Mouse (Mus musculus) midbrain, postnatal 0 days (tissue): ENCODE results near the gene Nup188. TPM values are rescaled to one million over a fixed set of nuclear protein-coding genes. Genes with fewer than 3 reads are reported as not detected.

Source experiments
- ATAC-seq: fragments of 200-750 bp; cut with Nextera tagmentation; 2 replicates; pipeline ENCODE4 v1.8.0; 2017; ENCODE audit warnings: moderate number of reproducible peaks, mild to moderate bottlenecking, moderate TSS enrichment, moderate library complexity; ENCODE audit not compliant: low FRiP score
- DNase-seq: peaks from one replicate; pipeline ENCODE4 v3.0.0-alpha.2; 2015; ENCODE audit warnings: low spot score
- H3K27ac ChIP-seq: fragments of 300-500 bp; sonication (generic); 2 replicates; pipeline ENCODE4 v1.5.1; 2014; ENCODE audit warnings: low read depth, mild to moderate bottlenecking, low read length, mixed read lengths
- H3K27me3 ChIP-seq: fragments of 300-500 bp; sonication (generic); 2 replicates; pipeline ENCODE4 v1.6.1; 2014; ENCODE audit warnings: low read length, control low read depth, mixed read lengths; ENCODE audit not compliant: insufficient read depth
- H3K36me3 ChIP-seq: fragments of 300-500 bp; sonication (generic); 2 replicates; pipeline ENCODE4 v1.6.1; 2014; ENCODE audit warnings: low read length, control low read depth, mixed read lengths; ENCODE audit not compliant: insufficient read depth
- H3K4me1 ChIP-seq: fragments of 300-500 bp; sonication (generic); 2 replicates; pipeline ENCODE4 v1.6.1; 2014; ENCODE audit warnings: mild to moderate bottlenecking, control low read depth, antibody characterized with exemption, low read length, mixed read lengths; ENCODE audit not compliant: insufficient read depth
- H3K4me2 ChIP-seq: fragments of 300-500 bp; sonication (generic); 2 replicates; pipeline ENCODE4 v1.6.1; 2014; ENCODE audit warnings: low read depth, mild to moderate bottlenecking, low read length, mixed read lengths; ENCODE audit not compliant: poor library complexity, severe bottlenecking
- H3K4me3 ChIP-seq: fragments of 300-500 bp; sonication (generic); 2 replicates; pipeline ENCODE4 v1.5.1; 2014; ENCODE audit warnings: low read depth, mild to moderate bottlenecking, low read length, moderate library complexity
- H3K9ac ChIP-seq: fragments of 300-500 bp; sonication (generic); replicated peaks from 2 replicates; pipeline ENCODE4 v1.6.1; 2014; ENCODE audit warnings: mild to moderate bottlenecking, low read length, moderate library complexity, mixed read lengths; ENCODE audit not compliant: poor library complexity, severe bottlenecking
- H3K9me3 ChIP-seq: fragments of 300-500 bp; sonication (generic); 2 replicates; pipeline ENCODE4 v1.6.1; 2016; ENCODE audit warnings: low read length, control low read depth
- CTCF ChIP-seq: IDR thresholded peaks from 2 replicates; pipeline ENCODE4 v1.5.1; 2016; ENCODE audit warnings: antibody characterized with exemption, mild to moderate bottlenecking
- WGBS: fragments of 180-500 bp; shearing (Covaris S2); extraction: QIAGEN DNeasy Blood & Tissue Kit; methylation state at CpG from one replicate; pipeline ENCODE4 v1.1.7; 2014; 5-methylcytosine and 5-hydroxymethylcytosine counted together
- polyA plus RNA-seq: library from polyadenylated mRNA; unstranded; fragments of >200 nt; fragmentation: Nextera tagmentation; extraction: Ambion mirVana; gene quantifications from 2 replicates; pipeline ENCODE4 v1.2.1, GENCODE M21; 2015
- total RNA-seq: library from RNA; depleted of rRNA; stranded (reverse); fragments of >200 nt; gene quantifications from 2 replicates; pipeline ENCODE4 v1.2.3, GENCODE M21; 2014

The Nup188 gene
- total and polyA plus RNA-seq, 2 experiments from 2014 or later = 12.2 to 29.5 TPM

DNA sequence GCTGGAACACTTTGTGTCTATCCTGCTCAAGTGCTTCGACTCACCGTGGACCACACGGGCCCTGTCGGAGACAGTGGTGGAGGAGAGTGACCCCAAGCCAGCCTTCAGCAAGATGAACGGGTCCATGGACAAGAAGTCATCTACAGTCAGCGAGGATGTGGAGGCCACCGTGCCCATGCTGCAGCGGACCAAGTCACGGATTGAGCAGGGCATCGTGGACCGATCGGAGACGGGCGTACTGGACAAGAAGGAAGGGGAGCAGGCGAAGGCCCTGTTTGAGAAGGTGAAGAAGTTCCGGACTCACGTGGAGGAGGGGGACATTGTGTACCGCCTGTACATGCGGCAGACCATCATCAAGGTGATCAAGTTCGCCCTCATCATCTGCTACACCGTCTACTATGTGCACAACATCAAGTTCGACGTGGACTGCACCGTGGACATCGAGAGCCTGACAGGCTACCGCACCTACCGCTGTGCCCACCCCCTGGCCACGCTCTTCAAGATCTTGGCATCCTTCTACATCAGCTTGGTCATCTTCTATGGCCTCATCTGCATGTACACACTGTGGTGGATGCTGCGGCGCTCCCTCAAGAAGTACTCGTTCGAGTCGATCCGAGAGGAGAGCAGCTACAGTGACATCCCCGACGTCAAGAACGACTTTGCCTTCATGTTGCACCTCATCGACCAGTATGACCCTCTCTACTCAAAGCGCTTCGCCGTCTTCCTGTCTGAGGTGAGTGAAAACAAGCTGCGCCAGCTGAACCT, 30.4 kb upstream of the Nup188 start:
- no peak overlapping the region for H3K27ac ChIP-seq
- 97% methylated on average over 38 of the region's 42 CpGs for WGBS
- ATAC-seq (no peak), DNase-seq (no peak)
- no peaks in the 10 kb centered on the region for H3K9me3 ChIP-seq
- H3K36me3 ChIP-seq = peaks cover 61% of the 10 kb centered on the region
- no peak for TF ChIP-seq CTCF
- H3K4me1 ChIP-seq = no peaks in the 10 kb centered on the region
- H3K27me3 ChIP-seq = no peaks in the 10 kb centered on the region
- H3K4me3 ChIP-seq = no peak overlapping the region
- H3K9ac ChIP-seq = no peak overlapping the region
- no peak overlapping the region for H3K4me2 ChIP-seq

DNA sequence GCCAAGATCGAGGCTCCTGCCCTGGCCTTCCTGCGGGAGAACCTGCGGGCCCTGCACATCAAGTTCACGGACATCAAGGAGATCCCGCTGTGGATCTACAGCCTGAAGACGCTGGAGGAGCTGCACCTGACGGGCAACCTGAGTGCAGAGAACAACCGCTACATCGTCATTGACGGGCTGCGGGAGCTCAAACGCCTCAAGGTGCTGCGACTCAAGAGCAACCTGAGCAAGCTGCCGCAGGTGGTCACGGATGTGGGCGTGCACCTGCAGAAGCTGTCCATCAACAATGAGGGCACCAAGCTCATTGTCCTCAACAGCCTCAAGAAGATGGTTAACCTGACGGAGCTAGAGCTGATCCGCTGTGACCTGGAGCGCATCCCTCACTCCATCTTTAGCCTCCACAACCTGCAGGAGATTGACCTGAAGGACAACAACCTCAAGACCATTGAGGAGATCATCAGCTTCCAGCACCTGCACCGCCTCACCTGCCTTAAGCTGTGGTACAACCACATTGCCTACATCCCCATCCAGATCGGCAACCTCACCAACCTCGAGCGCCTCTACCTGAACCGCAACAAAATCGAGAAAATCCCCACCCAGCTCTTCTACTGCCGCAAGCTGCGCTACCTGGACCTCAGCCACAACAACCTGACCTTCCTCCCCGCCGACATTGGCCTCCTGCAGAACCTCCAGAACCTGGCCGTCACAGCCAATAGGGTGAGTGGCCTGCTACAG, 29.4 kb upstream of the Nup188 start:
- Histone ChIP-seq H3K27me3 (no peaks in the 10 kb centered on the region), H3K4me3 (no peak overlapping the region), H3K36me3 (peaks cover 61% of the 10 kb centered on the region), H3K9me3 (no peaks in the 10 kb centered on the region), H3K4me1 (no peaks in the 10 kb centered on the region), H3K9ac (no peak overlapping the region), H3K4me2 (no peak overlapping the region), H3K27ac (no peak overlapping the region)
- WGBS = 98% methylated on average over 30 of the region's 30 CpGs
- DNase-seq = no peak
- ATAC-seq = no peak
- TF ChIP-seq CTCF = no peak

- ATAC-seq = no peak
- Histone ChIP-seq H3K4me2 (no peak overlapping the region), H3K36me3 (peaks cover 60% of the 10 kb centered on the region), H3K27ac (no peak overlapping the region), H3K4me1 (no peaks in the 10 kb centered on the region), H3K27me3 (no peaks in the 10 kb centered on the region), H3K4me3 (no peak overlapping the region), H3K9me3 (no peaks in the 10 kb centered on the region), H3K9ac (no peak overlapping the region)
- TF ChIP-seq CTCF = no peak
- no peak for DNase-seq
- WGBS = 90% methylated on average over 7 of the region's 7 CpGs
These were observed 28.3 kb upstream of the Nup188 start for GRCm38 (mm10) chr2:30257699-30258460.

DNA sequence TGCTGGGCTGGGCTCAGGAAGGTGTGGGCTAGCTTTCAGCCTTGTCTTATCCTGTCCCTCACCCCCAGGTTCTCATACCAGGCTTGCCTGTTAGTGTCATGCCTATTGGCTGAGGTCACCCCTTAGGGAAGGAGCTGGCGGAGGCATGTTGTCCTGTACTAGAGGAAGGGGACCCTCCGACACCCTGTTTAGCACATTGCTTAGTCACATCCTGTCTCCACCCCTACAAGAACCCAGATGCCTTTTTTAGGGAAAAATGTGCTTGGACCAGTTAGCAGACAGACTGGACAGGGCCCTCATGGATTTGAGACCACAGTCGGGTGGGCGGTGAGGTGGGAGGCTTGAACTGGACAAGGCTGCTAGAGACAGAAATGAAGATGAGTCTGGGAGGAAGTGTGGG, 27.6 kb upstream of the Nup188 start:
- H3K27me3 ChIP-seq = no peaks in the 10 kb centered on the region
- H3K27ac ChIP-seq = no peak overlapping the region
- no peak overlapping the region for H3K4me2 ChIP-seq
- no peaks in the 10 kb centered on the region for H3K4me1 ChIP-seq
- ATAC-seq (no peak), DNase-seq (no peak)
- 97% methylated on average over 4 of the region's 4 CpGs for WGBS
- no peak overlapping the region for H3K4me3 ChIP-seq
- H3K9ac ChIP-seq = no peak overlapping the region
- no peak for TF ChIP-seq CTCF
- no peaks in the 10 kb centered on the region for H3K9me3 ChIP-seq
- H3K36me3 ChIP-seq = peaks cover 64% of the 10 kb centered on the region

- Histone ChIP-seq H3K4me2 (no peak overlapping the region), H3K36me3 (peaks cover 72% of the 10 kb centered on the region), H3K4me3 (no peak overlapping the region), H3K27me3 (no peaks in the 10 kb centered on the region), H3K27ac (no peak overlapping the region), H3K9me3 (no peaks in the 10 kb centered on the region), H3K4me1 (no peaks in the 10 kb centered on the region), H3K9ac (no peak overlapping the region)
- ATAC-seq = no peak
- no peak for DNase-seq
- no peak for TF ChIP-seq CTCF
- 87% methylated on average over 15 of the region's 15 CpGs for WGBS
These were observed 26.8 kb upstream of the Nup188 start for GRCm38 (mm10) chr2:30259131-30260064.
